Mouse (Mus musculus) left cerebral cortex, postnatal 25 days (tissue): ENCODE data around the gene Abi2. TPM values are rescaled to one million over a fixed set of nuclear protein-coding genes. Genes with fewer than 3 reads are reported as not detected.

Experiments
- DNase-seq, 2 experiments: peaks; one replicate each; pipeline ENCODE4 v3.0.0; 2022; ENCODE audit warnings: low spot score in 2 of 2, mixed read lengths in 1 of 2
- intact Hi-C: fragments of 180-260 bp; cut with DNase I; formaldehyde crosslinking; loops from one replicate; pipeline ENCODE4 v1.15.1; 2025
- total RNA-seq, 2 experiments: library from RNA; stranded (reverse); gene quantifications; 2 replicates each; pipeline ENCODE4 v1.2.3; 2021

The Abi2 gene
- total RNA-seq, 2 experiments from 2014 or later, result 374 to 411 TPM

GRCm38 (mm10) chr1:60482881-60483280 lies 73.5 kb downstream of the Abi2 start:
- intact Hi-C loops, result no loop called here
- DNase-seq, result no peak

GRCm38 (mm10) chr1:60485649-60486048 lies 76.2 kb downstream of the Abi2 start:
- no peak for DNase-seq
- intact Hi-C loops, result no loop called here

- peak in 1 of 2 experiments; percentile 81 for DNase-seq
- intact Hi-C loops, result loop anchor here (2.0 kb wide), 1 partner anchor 358 kb away; no protein-coding TSS in a partner anchor
Observed at GRCm38 (mm10) chr1:60488635-60489034, 79.2 kb downstream of the Abi2 start.

GRCm38 (mm10) chr1:60489660-60490059 lies 80.2 kb downstream of the Abi2 start:
- intact Hi-C loops, result loop anchor here (2.0 to 10.0 kb wide), 2 partner anchors 357 to 475 kb away; no protein-coding TSS in a partner anchor
- DNase-seq, result no peak

GRCm38 (mm10) chr1:60490510-60490909 lies 81.1 kb downstream of the Abi2 start:
- intact Hi-C loops, result loop anchor here (10.0 kb wide), 1 partner anchor 474 kb away; no protein-coding TSS in a partner anchor
- DNase-seq, result no peak

- DNase-seq, result no peak
- intact Hi-C loops, result loop anchor here (10.0 kb wide), 1 partner anchor 472 kb away; no protein-coding TSS in a partner anchor
Observed at GRCm38 (mm10) chr1:60492404-60492803, 83.0 kb downstream of the Abi2 start.

GRCm38 (mm10) chr1:60493421-60493820 lies 84.0 kb downstream of the Abi2 start:
- intact Hi-C loops, result loop anchor here (10.0 kb wide), 1 partner anchor 471 kb away; no protein-coding TSS in a partner anchor
- DNase-seq, result no peak

- intact Hi-C loops, result no loop called here
- no peak for DNase-seq
Observed at GRCm38 (mm10) chr1:60503456-60503855, 94.0 kb downstream of the Abi2 start.

GRCm38 (mm10) chr1:60510584-60510983 lies 101.2 kb downstream of the Abi2 start:
- intact Hi-C loops, result no loop called here
- DNase-seq, result no peak

GRCm38 (mm10) chr1:60530107-60530506 lies 120.7 kb downstream of the Abi2 start:
- intact Hi-C loops, result loop anchor here (5.0 kb wide), 1 partner anchor 332 kb away; no protein-coding TSS in a partner anchor
- DNase-seq, result no peak

- intact Hi-C loops, result loop anchor here (5.0 kb wide), 1 partner anchor 332 kb away; no protein-coding TSS in a partner anchor
- DNase-seq, result no peak
Observed at GRCm38 (mm10) chr1:60530636-60531035, 121.2 kb downstream of the Abi2 start.

Other genes with a start within 250 kb of the Abi2 start
- gene Nbeal1, start 229.0 kb upstream of the Abi2 start, total RNA-seq, result 10 to 100 TPM; 22.7 to 25.6 TPM
- gene Cyp20a1, start 66.3 kb upstream of the Abi2 start, total RNA-seq, result 10 to 100 TPM in 1 of 2 experiments, 1 to 10 TPM in 1; 6.0 to 11.8 TPM
- gene Raph1, start 157.5 kb downstream of the Abi2 start, total RNA-seq, result 10 to 100 TPM; 79.6 to 89.1 TPM